Mouse (Mus musculus): ENCODE measurements around the gene 1110017D15Rik.

DNA sequence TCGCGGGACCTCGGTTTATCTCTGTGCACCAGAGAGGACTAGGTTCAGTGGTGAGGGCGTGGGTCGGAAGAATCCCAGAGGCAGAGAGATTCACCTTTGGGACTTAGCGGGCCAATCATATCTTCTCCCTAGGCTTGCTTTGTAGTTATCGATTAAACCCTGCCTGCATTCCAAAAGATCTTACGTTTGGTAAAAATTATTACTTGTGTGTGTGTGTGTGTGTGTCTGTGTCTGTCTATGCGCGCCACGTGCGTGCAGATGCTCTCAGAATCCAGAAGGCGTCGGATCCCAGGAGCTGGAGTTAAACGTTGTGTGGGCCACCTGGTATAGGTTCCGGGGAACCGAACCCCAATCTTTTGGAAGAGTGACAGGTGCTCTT lies 51.9 kb downstream of the 1110017D15Rik start:
- TF ChIP-seq CTCF (IDR thresholded peaks at IDR 0.05; ENCODE audit: extremely low read depth, insufficient read depth, insufficient read length, insufficient replicate concordance) (no peak), POLR2A (IDR thresholded peaks at IDR 0.05; ENCODE audit: low read depth, low read length) (no peak)

Data from spleen, adult 2 months (tissue).